Mouse (Mus musculus): ENCODE data around the gene Pdzd2. TPM values are rescaled to one million over a fixed set of nuclear protein-coding genes. Genes with fewer than 3 reads are reported as not detected.
"Not testable (repeated sequence)": the region's sequence is repeated elsewhere in the genome, so short reads cannot be mapped to it uniquely, and the experiment has no call there.

The Pdzd2 gene
- polyA plus RNA-seq, 1 experiment from 2014 or later, result 9.1 TPM

GRCm38 (mm10) chr15:12368850-12369249 lies 370.9 kb downstream of the Pdzd2 start:
- no peak overlapping the region for H3K4me3 ChIP-seq (ENCODE audit: low read depth, low read length)
- H3K4me1 ChIP-seq (replicated peaks; ENCODE audit: control insufficient read depth, insufficient read depth, low read length), result peaks cover 31% of the 10 kb centered on the region
- no peak for DNase-seq (ENCODE audit: low spot score)
- no peak overlapping the region for H3K9ac ChIP-seq (ENCODE audit: low read depth, low read length)
- no peak overlapping the region for H3K27ac ChIP-seq (ENCODE audit: low read depth, low read length)
- WGBS, result 70% methylated on average over 4 of the region's 4 CpGs
- H3K27me3 ChIP-seq (replicated peaks; ENCODE audit: control insufficient read depth, insufficient read depth, low read length), result no peaks in the 10 kb centered on the region
- no peaks in the 10 kb centered on the region for H3K9me3 ChIP-seq (ENCODE audit: control insufficient read depth, low read length)
- no peak for ATAC-seq (replicated peaks; ENCODE audit: low FRiP score)
- no peaks in the 10 kb centered on the region for H3K36me3 ChIP-seq (ENCODE audit: control insufficient read depth, insufficient read depth, low read length)
- no peak overlapping the region for H3K4me2 ChIP-seq

- peak overlapping the region; percentile 65 for H3K4me2 ChIP-seq
- peak overlapping the region; percentile 94 for H3K27ac ChIP-seq (ENCODE audit: low read depth, low read length)
- ATAC-seq (replicated peaks; ENCODE audit: low FRiP score), result no peak
- no peaks in the 10 kb centered on the region for H3K9me3 ChIP-seq (ENCODE audit: control insufficient read depth, low read length)
- H3K27me3 ChIP-seq (replicated peaks; ENCODE audit: control insufficient read depth, insufficient read depth, low read length), result no peaks in the 10 kb centered on the region
- WGBS, result 85% methylated on average over 11 of the region's 11 CpGs
- H3K4me3 ChIP-seq (ENCODE audit: low read depth, low read length), result no peak overlapping the region
- H3K36me3 ChIP-seq (ENCODE audit: control insufficient read depth, insufficient read depth, low read length), result no peaks in the 10 kb centered on the region
- H3K4me1 ChIP-seq (replicated peaks; ENCODE audit: control insufficient read depth, insufficient read depth, low read length), result peaks cover 31% of the 10 kb centered on the region
- DNase-seq (ENCODE audit: low spot score), result no peak
- H3K9ac ChIP-seq (ENCODE audit: low read depth, low read length), result no peak overlapping the region
Observed at GRCm38 (mm10) chr15:12368357-12368756, 371.4 kb downstream of the Pdzd2 start.

GRCm38 (mm10) chr15:12367306-12368080 lies 372.2 kb downstream of the Pdzd2 start:
- Histone ChIP-seq H3K4me3 (ENCODE audit: low read depth, low read length) (peak overlapping the region; percentile 21), H3K27me3 (replicated peaks; ENCODE audit: control insufficient read depth, insufficient read depth, low read length) (no peaks in the 10 kb centered on the region), H3K4me2 (peak overlapping the region; percentile 65), H3K9me3 (ENCODE audit: control insufficient read depth, low read length) (no peaks in the 10 kb centered on the region), H3K27ac (ENCODE audit: low read depth, low read length) (peak overlapping the region; percentile 94), H3K4me1 (replicated peaks; ENCODE audit: control insufficient read depth, insufficient read depth, low read length) (peaks cover 31% of the 10 kb centered on the region), H3K36me3 (ENCODE audit: control insufficient read depth, insufficient read depth, low read length) (peaks cover 2% of the 10 kb centered on the region; the same call in 1 of the 2 replicates), H3K9ac (ENCODE audit: low read depth, low read length) (peak overlapping the region; percentile 49; the same call in 1 of the 2 replicates)
- WGBS, result 16% methylated on average over 13 of the region's 13 CpGs
- DNase-seq (ENCODE audit: low spot score) (peak; percentile 70), ATAC-seq (replicated peaks; ENCODE audit: low FRiP score) (peak; percentile 90)

DNA sequence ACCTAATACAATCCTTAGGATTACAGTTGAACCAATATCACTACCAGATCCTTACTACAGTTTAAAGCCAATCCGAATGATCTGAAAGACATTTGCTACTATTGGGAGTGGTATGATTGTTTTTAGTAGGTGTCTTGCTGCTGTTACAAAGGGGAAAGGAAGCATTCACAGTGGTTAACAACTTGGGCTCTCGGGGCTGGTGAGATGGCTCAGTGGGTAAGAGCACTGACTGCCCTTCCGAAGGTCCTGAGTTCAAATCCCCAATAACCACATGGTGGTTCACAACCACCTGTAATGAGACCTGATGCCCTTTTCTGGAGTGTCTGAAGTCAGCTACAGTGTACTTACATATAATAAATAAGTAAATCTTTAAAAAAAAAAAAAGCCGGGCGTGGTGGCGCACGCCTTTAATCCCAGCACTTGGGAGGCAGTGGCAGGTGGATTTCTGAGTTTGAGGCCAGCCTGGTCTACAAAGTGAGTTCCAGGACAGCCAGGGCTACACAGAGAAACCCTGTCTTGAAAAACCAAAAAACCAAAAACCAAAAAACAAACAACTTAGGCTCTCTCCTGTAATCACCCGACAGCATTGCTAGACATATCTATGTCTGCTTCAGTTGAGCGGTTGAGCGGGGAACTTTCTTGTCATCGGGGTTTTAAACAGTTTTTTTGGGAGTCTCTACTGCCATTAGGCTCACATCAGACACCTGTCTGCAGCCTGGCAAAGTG lies 373.0 kb downstream of the Pdzd2 start:
- peak overlapping the region; percentile 65 for H3K4me2 ChIP-seq
- H3K27ac ChIP-seq (ENCODE audit: low read depth, low read length), result peak overlapping the region; percentile 94
- H3K9ac ChIP-seq (ENCODE audit: low read depth, low read length), result peak overlapping the region; percentile 49; the same call in 1 of the 2 replicates
- not testable (repeated sequence) for H3K36me3 ChIP-seq (ENCODE audit: control insufficient read depth, insufficient read depth, low read length); ATAC-seq (replicated peaks; ENCODE audit: low FRiP score); H3K9me3 ChIP-seq (ENCODE audit: control insufficient read depth, low read length); DNase-seq (ENCODE audit: low spot score); H3K27me3 ChIP-seq (replicated peaks; ENCODE audit: control insufficient read depth, insufficient read depth, low read length)
- 75% methylated on average over 11 of the region's 11 CpGs for WGBS
- peak overlapping the region; percentile 21; the same call in 1 of the 2 replicates for H3K4me3 ChIP-seq (ENCODE audit: low read depth, low read length)
- peaks cover 31% of the 10 kb centered on the region for H3K4me1 ChIP-seq (replicated peaks; ENCODE audit: control insufficient read depth, insufficient read depth, low read length)

DNA sequence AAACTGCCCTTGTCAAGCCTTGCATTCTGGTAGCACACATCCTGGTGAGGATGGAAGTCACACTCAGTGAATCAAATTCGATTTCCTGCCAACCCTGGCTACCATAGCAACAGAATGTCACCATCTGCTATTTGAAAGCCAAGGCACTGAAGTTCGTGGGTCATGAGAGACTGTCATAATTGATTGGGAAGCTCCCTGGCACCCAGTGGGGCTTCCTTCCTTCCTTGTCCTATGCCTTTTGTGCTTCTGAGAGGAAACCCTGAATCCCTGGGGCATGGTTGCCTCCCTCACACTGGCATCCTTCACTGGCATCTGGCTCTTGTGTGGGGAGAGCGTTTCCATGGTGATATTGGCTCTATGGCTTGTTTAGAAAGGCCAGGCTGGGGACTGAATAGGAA lies 373.7 kb downstream of the Pdzd2 start:
- 60% methylated on average over 3 of the region's 3 CpGs for WGBS
- Histone ChIP-seq H3K36me3 (ENCODE audit: control insufficient read depth, insufficient read depth, low read length) (peaks cover 5% of the 10 kb centered on the region), H3K4me2 (no peak overlapping the region), H3K9me3 (ENCODE audit: control insufficient read depth, low read length) (no peaks in the 10 kb centered on the region), H3K9ac (ENCODE audit: low read depth, low read length) (no peak overlapping the region), H3K27ac (ENCODE audit: low read depth, low read length) (no peak overlapping the region; the same call in none of the 2 replicates), H3K27me3 (replicated peaks; ENCODE audit: control insufficient read depth, insufficient read depth, low read length) (no peaks in the 10 kb centered on the region), H3K4me1 (replicated peaks; ENCODE audit: control insufficient read depth, insufficient read depth, low read length) (peaks cover 28% of the 10 kb centered on the region), H3K4me3 (ENCODE audit: low read depth, low read length) (no peak overlapping the region)
- no peak for DNase-seq (ENCODE audit: low spot score)
- no peak for ATAC-seq (replicated peaks; ENCODE audit: low FRiP score)

DNA sequence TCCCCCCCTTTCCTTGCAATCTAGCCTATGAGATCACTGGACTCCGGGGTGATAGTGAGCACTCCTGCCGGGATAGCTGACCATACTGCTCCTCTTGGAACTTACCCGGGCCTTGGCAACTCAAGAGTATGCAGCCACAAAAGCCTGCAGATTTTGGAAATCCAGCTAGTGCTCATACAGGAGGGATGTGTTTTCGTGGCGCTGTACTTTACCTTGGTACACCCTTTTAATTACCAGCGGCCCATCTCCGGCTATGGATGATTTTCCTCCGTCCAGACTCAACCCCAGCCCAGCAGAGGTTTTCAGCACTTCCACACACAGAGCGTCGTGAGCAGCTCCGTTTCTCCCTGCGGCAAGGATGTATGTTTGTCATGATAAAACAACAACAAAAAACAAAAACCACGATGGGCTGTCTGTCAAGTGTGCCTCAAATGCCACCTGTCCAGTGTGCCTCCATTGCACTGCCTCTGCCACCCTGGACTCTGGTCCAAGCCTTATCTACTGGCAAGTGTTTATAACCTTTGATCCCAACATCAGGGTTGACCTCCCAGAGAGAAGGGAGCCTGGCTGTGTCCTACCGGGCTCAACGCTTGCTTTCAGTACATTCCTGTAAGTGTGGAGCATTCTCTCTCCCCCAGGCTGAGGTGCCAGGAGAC lies 374.2 kb downstream of the Pdzd2 start:
- DNase-seq (ENCODE audit: low spot score), result no peak
- no peak overlapping the region for H3K4me3 ChIP-seq (ENCODE audit: low read depth, low read length)
- no peaks in the 10 kb centered on the region for H3K9me3 ChIP-seq (ENCODE audit: control insufficient read depth, low read length)
- peaks cover 5% of the 10 kb centered on the region for H3K36me3 ChIP-seq (ENCODE audit: control insufficient read depth, insufficient read depth, low read length)
- no peak overlapping the region for H3K27ac ChIP-seq (ENCODE audit: low read depth, low read length)
- H3K9ac ChIP-seq (ENCODE audit: low read depth, low read length), result no peak overlapping the region
- ATAC-seq (replicated peaks; ENCODE audit: low FRiP score), result no peak
- H3K4me1 ChIP-seq (replicated peaks; ENCODE audit: control insufficient read depth, insufficient read depth, low read length), result peaks cover 26% of the 10 kb centered on the region
- H3K27me3 ChIP-seq (replicated peaks; ENCODE audit: control insufficient read depth, insufficient read depth, low read length), result no peaks in the 10 kb centered on the region
- 74% methylated on average over 15 of the region's 15 CpGs for WGBS
- H3K4me2 ChIP-seq, result no peak overlapping the region

DNA sequence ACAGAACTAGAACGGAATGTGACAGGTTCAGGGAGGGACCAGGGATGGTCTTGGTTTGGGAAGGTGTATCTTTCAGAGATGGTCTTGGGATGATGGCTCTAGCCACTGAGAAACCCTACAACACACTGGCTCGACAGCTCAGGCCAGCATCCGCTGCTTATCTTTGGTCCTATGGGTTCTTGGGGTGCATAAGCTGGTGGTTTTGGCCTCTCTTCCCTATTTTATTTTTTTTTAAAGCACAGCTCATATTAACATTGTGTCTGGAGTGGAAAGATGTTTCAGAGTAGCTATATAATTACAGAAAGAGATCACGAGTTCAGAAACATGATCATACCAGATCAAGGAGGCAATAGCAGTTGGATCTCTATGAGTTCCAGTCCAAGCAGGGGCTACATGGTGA lies 375.6 kb downstream of the Pdzd2 start:
- H3K36me3 ChIP-seq (ENCODE audit: control insufficient read depth, insufficient read depth, low read length), result peaks cover 5% of the 10 kb centered on the region
- no peaks in the 10 kb centered on the region for H3K27me3 ChIP-seq (replicated peaks; ENCODE audit: control insufficient read depth, insufficient read depth, low read length)
- DNase-seq (ENCODE audit: low spot score) (no peak), ATAC-seq (replicated peaks; ENCODE audit: low FRiP score) (no peak)
- no peak overlapping the region for H3K4me3 ChIP-seq (ENCODE audit: low read depth, low read length)
- no peak overlapping the region for H3K9ac ChIP-seq (ENCODE audit: low read depth, low read length)
- H3K4me2 ChIP-seq, result no peak overlapping the region
- peaks cover 25% of the 10 kb centered on the region for H3K4me1 ChIP-seq (replicated peaks; ENCODE audit: control insufficient read depth, insufficient read depth, low read length)
- no peak overlapping the region for H3K27ac ChIP-seq (ENCODE audit: low read depth, low read length)
- no peaks in the 10 kb centered on the region for H3K9me3 ChIP-seq (ENCODE audit: control insufficient read depth, low read length)
- WGBS, result 76% methylated on average over 4 of the region's 4 CpGs

DNA sequence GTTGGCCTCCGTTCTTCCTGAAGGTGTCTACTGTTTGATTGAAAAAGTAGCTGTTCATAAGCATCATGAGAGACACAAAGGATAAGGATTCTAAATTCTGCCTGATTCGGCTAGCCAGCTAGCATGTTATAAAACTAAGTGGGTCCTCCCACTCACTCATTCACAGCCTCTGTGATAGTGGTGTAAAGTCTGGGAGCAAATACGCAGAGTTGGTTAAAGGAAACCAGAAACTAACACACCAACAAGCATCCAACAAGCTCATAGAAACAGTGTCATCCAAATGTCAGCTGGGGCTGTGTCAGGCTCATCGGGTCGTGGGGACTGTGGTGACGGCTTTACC lies 377.1 kb downstream of the Pdzd2 start:
- Histone ChIP-seq H3K9ac (ENCODE audit: low read depth, low read length) (no peak overlapping the region), H3K4me1 (replicated peaks; ENCODE audit: control insufficient read depth, insufficient read depth, low read length) (peaks cover 16% of the 10 kb centered on the region), H3K27me3 (replicated peaks; ENCODE audit: control insufficient read depth, insufficient read depth, low read length) (no peaks in the 10 kb centered on the region), H3K4me3 (ENCODE audit: low read depth, low read length) (no peak overlapping the region), H3K9me3 (ENCODE audit: control insufficient read depth, low read length) (no peaks in the 10 kb centered on the region), H3K36me3 (ENCODE audit: control insufficient read depth, insufficient read depth, low read length) (peaks cover 5% of the 10 kb centered on the region), H3K27ac (ENCODE audit: low read depth, low read length) (no peak overlapping the region), H3K4me2 (no peak overlapping the region)
- DNase-seq (ENCODE audit: low spot score), result no peak
- 87% methylated on average over 6 of the region's 6 CpGs for WGBS
- ATAC-seq (replicated peaks; ENCODE audit: low FRiP score), result no peak

Measured in liver, embryonic 11.5 days (tissue).